Mouse (Mus musculus) intestine, embryonic 16.5 days (tissue): ENCODE measurements around the gene Kcnmb2. TPM values are rescaled to one million over a fixed set of nuclear protein-coding genes. Genes with fewer than 3 reads are reported as not detected.

Experiments
- ATAC-seq: fragments of 200-750 bp; cut with Nextera tagmentation; 2 replicates; pipeline ENCODE4 v1.8.0; 2017; ENCODE audit warnings: moderate TSS enrichment, moderate library complexity
- H3K27ac ChIP-seq: fragments of 300-500 bp; sonication (generic); 2 replicates; pipeline ENCODE4 v1.5.1; 2014; ENCODE audit warnings: mild to moderate bottlenecking, low read length
- H3K27me3 ChIP-seq: fragments of 300-500 bp; sonication (generic); replicated peaks from 2 replicates; pipeline ENCODE4 v1.6.1; 2014; ENCODE audit warnings: low read length, control low read depth, mixed read lengths; ENCODE audit not compliant: control insufficient read depth, insufficient read depth
- H3K36me3 ChIP-seq: fragments of 300-500 bp; sonication (generic); 2 replicates; pipeline ENCODE4 v1.6.1; 2014; ENCODE audit warnings: low read length, control low read depth; ENCODE audit not compliant: control insufficient read depth, insufficient read depth
- H3K4me1 ChIP-seq: fragments of 300-500 bp; sonication (generic); 2 replicates; pipeline ENCODE4 v1.6.1; 2014; ENCODE audit warnings: low read length, control low read depth, mixed read lengths; ENCODE audit not compliant: control insufficient read depth, insufficient read depth
- H3K4me2 ChIP-seq: fragments of 300-500 bp; sonication (generic); 2 replicates; pipeline ENCODE4 v1.6.1; 2014; ENCODE audit warnings: low read depth, low read length, control low read depth
- H3K4me3 ChIP-seq: fragments of 300-500 bp; sonication (generic); 2 replicates; pipeline ENCODE4 v1.5.1; 2014; ENCODE audit warnings: mild to moderate bottlenecking, low read length
- H3K9ac ChIP-seq: fragments of 300-500 bp; sonication (generic); 2 replicates; pipeline ENCODE4 v1.6.1; 2014; ENCODE audit warnings: low read depth, low read length
- H3K9me3 ChIP-seq: fragments of 300-500 bp; sonication (generic); 2 replicates; pipeline ENCODE4 v1.6.1; 2016; ENCODE audit warnings: low read length, control low read depth; ENCODE audit not compliant: control insufficient read depth
- WGBS: fragments of 180-500 bp; shearing (Covaris S2); extraction: QIAGEN DNeasy Blood & Tissue Kit; methylation state at CpG from one replicate; pipeline ENCODE4 v1.1.7; 2014; 5-methylcytosine and 5-hydroxymethylcytosine counted together
- polyA plus RNA-seq: library from polyadenylated mRNA; unstranded; fragments of >200 nt; fragmentation: Nextera tagmentation; extraction: Ambion mirVana; gene quantifications from 2 replicates; pipeline ENCODE4 v1.2.1, GENCODE M21; 2015

Kcnmb2 gene
- polyA plus RNA-seq, 1 experiment from 2014 or later, result 0.88 TPM

DNA sequence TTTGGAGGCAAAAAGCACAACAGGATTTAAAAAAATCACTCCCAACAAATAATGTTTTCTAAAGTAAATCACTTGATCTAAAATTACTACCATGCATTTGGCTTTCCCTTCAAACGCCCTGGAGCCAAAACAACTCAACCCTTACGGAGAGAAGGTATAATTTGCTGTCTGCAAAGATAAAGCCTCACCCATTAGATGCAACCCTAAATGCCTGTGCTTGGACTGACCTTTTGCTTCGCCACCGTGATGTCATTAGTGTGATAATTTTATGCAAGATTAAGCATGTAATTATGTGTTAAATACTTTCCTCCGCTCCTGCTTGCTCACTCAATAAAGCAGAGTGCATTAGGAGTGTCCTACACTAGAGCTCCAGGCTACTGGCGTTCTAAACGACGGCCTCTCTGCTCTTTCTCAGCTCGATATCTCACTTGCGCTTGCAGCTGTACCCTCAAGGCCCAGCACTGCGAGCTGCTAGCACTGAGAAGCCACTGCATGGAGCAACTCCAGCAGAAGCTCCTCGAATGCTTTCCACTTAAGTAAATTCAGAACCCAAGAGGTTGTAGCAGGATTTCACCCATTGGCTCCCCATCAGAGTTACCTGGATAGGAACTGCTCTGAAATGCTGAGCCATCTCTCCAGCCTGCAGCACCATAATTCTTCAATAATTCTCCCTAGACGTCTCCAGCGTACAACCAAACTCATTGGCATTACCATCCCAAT, 247.7 kb downstream of the Kcnmb2 start:
- WGBS, result 79% methylated on average over 14 of the region's 14 CpGs
- Histone ChIP-seq H3K9ac (no peak overlapping the region), H3K9me3 (no peaks in the 10 kb centered on the region), H3K27ac (no peak overlapping the region), H3K4me1 (no peaks in the 10 kb centered on the region), H3K4me2 (no peak overlapping the region), H3K4me3 (no peak overlapping the region), H3K36me3 (no peaks in the 10 kb centered on the region), H3K27me3 (no peaks in the 10 kb centered on the region)
- no peak for ATAC-seq

GRCm38 (mm10) chr3:32180519-32180918, 278.2 kb downstream of the Kcnmb2 start:
- WGBS, result 75% methylated on average over 6 of the region's 6 CpGs
- no peak overlapping the region for H3K4me2 ChIP-seq
- no peak overlapping the region for H3K9ac ChIP-seq
- H3K9me3 ChIP-seq, result no peaks in the 10 kb centered on the region
- H3K27me3 ChIP-seq, result no peaks in the 10 kb centered on the region
- no peak for ATAC-seq
- H3K4me3 ChIP-seq, result no peak overlapping the region
- H3K4me1 ChIP-seq, result no peaks in the 10 kb centered on the region
- H3K36me3 ChIP-seq, result no peaks in the 10 kb centered on the region
- H3K27ac ChIP-seq, result no peak overlapping the region

GRCm38 (mm10) chr3:32185855-32186522, 283.7 kb downstream of the Kcnmb2 start:
- Histone ChIP-seq H3K4me2 (no peak overlapping the region), H3K36me3 (no peaks in the 10 kb centered on the region), H3K27ac (no peak overlapping the region), H3K4me1 (no peaks in the 10 kb centered on the region), H3K9ac (no peak overlapping the region), H3K27me3 (no peaks in the 10 kb centered on the region), H3K4me3 (no peak overlapping the region), H3K9me3 (no peaks in the 10 kb centered on the region)
- 52% methylated on average over 2 of the region's 2 CpGs for WGBS
- no peak for ATAC-seq

GRCm38 (mm10) chr3:32188521-32188920, 286.2 kb downstream of the Kcnmb2 start:
- Histone ChIP-seq H3K36me3 (no peaks in the 10 kb centered on the region), H3K27me3 (no peaks in the 10 kb centered on the region), H3K4me1 (no peaks in the 10 kb centered on the region), H3K4me3 (no peak overlapping the region), H3K4me2 (no peak overlapping the region), H3K9me3 (no peaks in the 10 kb centered on the region), H3K9ac (no peak overlapping the region), H3K27ac (no peak overlapping the region)
- WGBS, result 41% methylated on average over 5 of the region's 5 CpGs
- ATAC-seq, result no peak

- no peak overlapping the region for H3K27ac ChIP-seq
- no peaks in the 10 kb centered on the region for H3K9me3 ChIP-seq
- no peak overlapping the region for H3K4me2 ChIP-seq
- H3K36me3 ChIP-seq, result no peaks in the 10 kb centered on the region
- no peak for ATAC-seq
- 96% methylated on average over 2 of the region's 2 CpGs for WGBS
- no peaks in the 10 kb centered on the region for H3K27me3 ChIP-seq
- no peaks in the 10 kb centered on the region for H3K4me1 ChIP-seq
- H3K9ac ChIP-seq, result no peak overlapping the region
- no peak overlapping the region for H3K4me3 ChIP-seq
Measured at GRCm38 (mm10) chr3:32188955-32189354, 286.6 kb downstream of the Kcnmb2 start.

DNA sequence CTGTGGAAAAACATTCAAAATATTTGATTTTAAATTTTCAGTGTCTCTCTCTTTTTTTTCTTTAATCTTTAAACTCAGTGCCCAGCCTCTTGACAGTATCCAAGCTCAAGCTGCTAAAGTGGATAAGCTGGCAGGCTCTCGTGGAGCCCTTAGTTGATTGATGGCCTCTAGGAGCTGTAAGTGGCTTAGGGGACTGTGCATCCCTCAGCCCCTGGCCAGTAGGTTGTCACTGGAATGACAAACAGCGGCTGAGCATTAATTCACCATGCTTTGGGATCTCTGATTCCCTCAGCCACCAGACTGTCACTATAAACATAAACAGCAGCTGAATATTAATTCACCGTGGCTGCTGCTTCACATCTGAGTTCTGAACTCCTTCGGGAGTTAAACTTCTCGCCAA, 287.6 kb downstream of the Kcnmb2 start:
- H3K9me3 ChIP-seq, result no peaks in the 10 kb centered on the region
- no peak for ATAC-seq
- no peak overlapping the region for H3K9ac ChIP-seq
- no peaks in the 10 kb centered on the region for H3K27me3 ChIP-seq
- H3K4me2 ChIP-seq, result no peak overlapping the region
- no peaks in the 10 kb centered on the region for H3K4me1 ChIP-seq
- H3K36me3 ChIP-seq, result no peaks in the 10 kb centered on the region
- 42% methylated on average over 5 of the region's 5 CpGs for WGBS
- H3K4me3 ChIP-seq, result no peak overlapping the region
- no peak overlapping the region for H3K27ac ChIP-seq

DNA sequence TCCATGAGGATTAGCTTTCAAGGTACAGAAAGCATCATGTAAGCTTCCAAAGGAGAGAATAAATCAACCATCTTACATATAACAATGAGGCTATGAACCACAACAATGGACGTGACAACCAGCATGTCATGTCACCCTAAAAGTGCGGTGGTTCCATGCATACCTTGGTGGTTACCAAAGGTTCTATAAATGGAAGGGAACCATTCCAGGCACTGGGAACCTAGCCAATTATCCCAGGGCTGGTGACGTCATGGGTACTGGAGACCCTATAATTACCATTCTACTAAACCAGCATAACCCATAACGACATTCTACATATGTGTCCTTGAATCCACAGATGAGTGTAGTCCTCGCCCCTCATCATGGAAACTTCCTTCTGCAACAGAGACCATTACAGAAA, 291.7 kb downstream of the Kcnmb2 start:
- ATAC-seq, result no peak
- Histone ChIP-seq H3K4me2 (no peak overlapping the region), H3K4me1 (no peaks in the 10 kb centered on the region), H3K9me3 (no peaks in the 10 kb centered on the region), H3K27me3 (no peaks in the 10 kb centered on the region), H3K4me3 (no peak overlapping the region), H3K36me3 (no peaks in the 10 kb centered on the region), H3K9ac (no peak overlapping the region), H3K27ac (no peak overlapping the region)
- WGBS, result 86% methylated on average over 5 of the region's 5 CpGs

- 76% methylated on average over 2 of the region's 2 CpGs for WGBS
- Histone ChIP-seq H3K27ac (no peak overlapping the region), H3K9me3 (no peaks in the 10 kb centered on the region), H3K36me3 (no peaks in the 10 kb centered on the region), H3K9ac (no peak overlapping the region), H3K4me3 (no peak overlapping the region), H3K27me3 (no peaks in the 10 kb centered on the region), H3K4me1 (no peaks in the 10 kb centered on the region), H3K4me2 (no peak overlapping the region)
- no peak for ATAC-seq
Measured at GRCm38 (mm10) chr3:32226755-32227154, 324.4 kb downstream of the Kcnmb2 start.

- no peak overlapping the region for H3K4me3 ChIP-seq
- H3K9ac ChIP-seq, result no peak overlapping the region
- no peak overlapping the region for H3K4me2 ChIP-seq
- WGBS, result 64% methylated on average over 5 of the region's 5 CpGs
- no peaks in the 10 kb centered on the region for H3K4me1 ChIP-seq
- no peaks in the 10 kb centered on the region for H3K36me3 ChIP-seq
- no peak for ATAC-seq
- H3K27me3 ChIP-seq, result no peaks in the 10 kb centered on the region
- no peak overlapping the region for H3K27ac ChIP-seq
- H3K9me3 ChIP-seq, result no peaks in the 10 kb centered on the region
Measured at GRCm38 (mm10) chr3:32236766-32237165, 334.5 kb downstream of the Kcnmb2 start.
